15 mouse cellular contexts compared by ENCODE assay signal in the genomic region with DNA sequence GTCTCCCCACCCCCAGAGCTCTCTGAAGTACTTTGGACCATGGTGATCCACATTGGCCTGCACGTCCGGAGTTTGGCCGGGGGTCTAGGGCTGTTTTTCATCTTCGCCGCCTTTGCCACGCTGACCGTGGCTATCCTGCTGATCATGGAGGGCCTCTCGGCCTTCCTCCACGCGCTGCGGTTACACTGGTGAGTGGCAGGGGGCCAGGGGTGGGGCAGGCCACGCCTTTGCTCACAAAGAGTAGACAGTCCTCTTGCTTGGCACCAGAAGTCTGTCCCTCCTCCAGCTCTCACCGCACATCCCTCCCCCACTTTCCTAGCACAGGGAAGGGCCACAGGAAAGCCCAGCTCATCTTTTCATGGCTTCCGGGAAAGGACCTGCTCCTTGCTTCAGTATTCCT. TPM values are rescaled to one million over a fixed set of nuclear protein-coding genes. Genes with fewer than 3 reads are reported as not detected.
DNase-seq lines count a peak whose midpoint lies in the region; ATAC-seq lines count a peak whose summit lies in the region.
"Had no signal": no experiment of that assay in that cellular context is flagged by ENCODE, and none has a peak within 500 bp of the region (broad histone marks: within the 10 kb centered on the region; RNA-seq: fewer than 3 reads in every experiment).

No protein-coding gene starts in this region.

- no peak for ATAC-seq in heart, embryonic 15.5 days (replicated peaks; ENCODE audit: insufficient number of reproducible peaks, insufficient read depth, low FRiP score, low read depth)
- ATAC-seq in megakaryocyte progenitor cell, adult 5-6 weeks (replicated peaks; ENCODE audit: poor library complexity) = 0 out of 2 replicates have a peak, but pooled peaks have one; percentile 32
- ATAC-seq in activated CD4-positive, CD25-positive, alpha-beta regulatory T cell, adult 4 months = no peak
- ATAC-seq: forebrain, embryonic 13.5 days; hindbrain, postnatal 0 days; liver, postnatal 0 days had no signal

- H3K4me3 ChIP-seq in heart, embryonic 15.5 days = no peak overlapping the region
- H3K4me3 ChIP-seq: forebrain, embryonic 13.5 days; limb, embryonic 13.5 days; midbrain, embryonic 12.5 days had no signal

- H3K27me3 ChIP-seq in heart, embryonic 15.5 days = no peaks in the 10 kb centered on the region
- H3K27me3 ChIP-seq: forebrain, embryonic 13.5 days; limb, embryonic 13.5 days; midbrain, embryonic 12.5 days had no signal

- peak overlapping the region; percentile 11; the same call in 1 of the 2 replicates for H3K9ac ChIP-seq in heart, embryonic 15.5 days
- H3K9ac ChIP-seq: forebrain, embryonic 13.5 days; limb, embryonic 13.5 days; liver, postnatal 0 days; midbrain, embryonic 12.5 days had no signal

- WGBS in heart, embryonic 15.5 days = 69% methylated on average over 14 of the region's 14 CpGs

- H3K27ac ChIP-seq in heart, embryonic 15.5 days = peak overlapping the region; percentile 98; the same call in 1 of the 2 replicates
- H3K27ac ChIP-seq: forebrain, embryonic 13.5 days; hindbrain, postnatal 0 days; limb, embryonic 13.5 days; midbrain, embryonic 12.5 days had no signal

- H3K36me3 ChIP-seq in heart, embryonic 15.5 days = peaks cover 17% of the 10 kb centered on the region

- intact Hi-C loops in heart, postnatal 14 days (cut with DNase I) = loop anchor here (5.0 kb wide), 1 partner anchor 43 kb away; no protein-coding TSS in a partner anchor

- no peaks in the 10 kb centered on the region for H3K9me3 ChIP-seq in heart, embryonic 15.5 days (replicated peaks)
- H3K9me3 ChIP-seq: forebrain, embryonic 13.5 days; limb, embryonic 13.5 days; midbrain, embryonic 12.5 days had no signal

- no peak overlapping the region for H3K4me2 ChIP-seq in heart, embryonic 15.5 days
- H3K4me2 ChIP-seq: forebrain, embryonic 13.5 days; limb, embryonic 13.5 days; midbrain, embryonic 12.5 days had no signal

- peak; percentile 38 for DNase-seq in cerebellum, adult 11-12 months
- DNase-seq in cerebellum, adult 8-10 months = no peak
- no peak for DNase-seq in heart, postnatal 14 days
- peak; percentile 50 to 58 for DNase-seq in lung, adult 18-20 months
- no peak for DNase-seq in lung, postnatal 25 days (ENCODE audit: low spot score)
- DNase-seq: kidney, adult 8-10 months; liver, postnatal 0 days; thymus, postnatal 14 days had no signal

- H3K4me1 ChIP-seq in heart, embryonic 15.5 days (replicated peaks) = peaks cover 62% of the 10 kb centered on the region
- H3K4me1 ChIP-seq: forebrain, embryonic 13.5 days; midbrain, embryonic 12.5 days had no signal

RNA-seq across cellular contexts. Expression of a gene that starts 14.4 kb away (rescaled TPM):
- 11.6 and 16.3 TPM in 2 replicates for polyA plus RNA-seq in heart, embryonic 15.5 days (2015; fragmentation: Nextera tagmentation; extraction: Ambion mirVana)
- total RNA-seq in heart, postnatal 14 days (2021) = 10 to 100 TPM in 1 of 2 experiments, 1 to 10 TPM in 1; 7.2 to 10.1 TPM
- total RNA-seq in megakaryocyte progenitor cell, adult 5-6 weeks (2015) = 6.0 and 8.4 TPM in 2 replicates
- total RNA-seq in megakaryocyte progenitor cell, adult 5-6 weeks (2017) = 9.9 and 12.0 TPM in 2 replicates
- polyA plus RNA-seq in activated CD4-positive, CD25-positive, alpha-beta regulatory T cell, adult 4 months (2017; shearing (Covaris generic)) = 1 to 10 TPM; 6.8 to 9.0 TPM

RNA-seq across cellular contexts. Expression of a gene that starts 22.8 kb away (rescaled TPM):
- not detected in 2 replicates for polyA plus RNA-seq in heart, embryonic 15.5 days (2015; fragmentation: Nextera tagmentation; extraction: Ambion mirVana)
- under 1 TPM; 0.32 to 0.41 TPM for total RNA-seq in heart, postnatal 14 days (2021)
- 6.0 and 9.8 TPM in 2 replicates for total RNA-seq in megakaryocyte progenitor cell, adult 5-6 weeks (2015)
- total RNA-seq in megakaryocyte progenitor cell, adult 5-6 weeks (2017) = 3.2 and 5.2 TPM in 2 replicates
- polyA plus RNA-seq in activated CD4-positive, CD25-positive, alpha-beta regulatory T cell, adult 4 months (2017; shearing (Covaris generic)) = not detected
- polyA plus RNA-seq: forebrain, embryonic 13.5 days; hindbrain, postnatal 0 days had no signal

RNA-seq across cellular contexts. Expression of a gene that starts 26.9 kb away (rescaled TPM):
- polyA plus RNA-seq in heart, embryonic 15.5 days (2015; fragmentation: Nextera tagmentation; extraction: Ambion mirVana) = 26.6 and 29.0 TPM in 2 replicates
- 10 to 100 TPM; 16.8 to 21.4 TPM for total RNA-seq in heart, postnatal 14 days (2021)
- total RNA-seq in megakaryocyte progenitor cell, adult 5-6 weeks (2015) = 19.8 and 28.1 TPM in 2 replicates
- 28.0 and 31.7 TPM in 2 replicates for total RNA-seq in megakaryocyte progenitor cell, adult 5-6 weeks (2017)
- 10 to 100 TPM; 17.9 to 22.1 TPM for polyA plus RNA-seq in activated CD4-positive, CD25-positive, alpha-beta regulatory T cell, adult 4 months (2017; shearing (Covaris generic))

RNA-seq across cellular contexts. Expression of a gene that starts 31.7 kb away (rescaled TPM):
- polyA plus RNA-seq in heart, embryonic 15.5 days (2015; fragmentation: Nextera tagmentation; extraction: Ambion mirVana) = 34.5 and 38.8 TPM in 2 replicates
- total RNA-seq in heart, postnatal 14 days (2021) = 10 to 100 TPM; 17.4 to 17.6 TPM
- 76.4 and 83.6 TPM in 2 replicates for total RNA-seq in megakaryocyte progenitor cell, adult 5-6 weeks (2015)
- 84.7 and 90.0 TPM in 2 replicates for total RNA-seq in megakaryocyte progenitor cell, adult 5-6 weeks (2017)
- polyA plus RNA-seq in activated CD4-positive, CD25-positive, alpha-beta regulatory T cell, adult 4 months (2017; shearing (Covaris generic)) = 10 to 100 TPM; 51.8 to 71.5 TPM

RNA-seq across cellular contexts. Expression of a gene that starts 39.8 kb away (rescaled TPM):
- 16.6 and 20.0 TPM in 2 replicates for polyA plus RNA-seq in heart, embryonic 15.5 days (2015; fragmentation: Nextera tagmentation; extraction: Ambion mirVana)
- 1 to 10 TPM; 2.0 to 2.2 TPM for total RNA-seq in heart, postnatal 14 days (2021)
- 32.7 and 40.2 TPM in 2 replicates for total RNA-seq in megakaryocyte progenitor cell, adult 5-6 weeks (2015)
- 58.6 and 67.8 TPM in 2 replicates for total RNA-seq in megakaryocyte progenitor cell, adult 5-6 weeks (2017)
- 10 to 100 TPM; 12.3 to 13.4 TPM for polyA plus RNA-seq in activated CD4-positive, CD25-positive, alpha-beta regulatory T cell, adult 4 months (2017; shearing (Covaris generic))

Comparison
In these comparisons a context has a peak if more than half of its experiments do, and no peak if none do; other contexts are left out.
1. DNase-seq: peak in cerebellum, adult 11-12 months (single experiment) and lung, adult 18-20 months (2 of 2); none in cerebellum, adult 8-10 months (single experiment), heart, postnatal 14 days (0 of 2) and lung, postnatal 25 days (single experiment).